Mouse (Mus musculus) cerebellum, adult 8-10 months (tissue): ENCODE data around the gene Ppp1r14a.

Experiments
- DNase-seq: peaks from one replicate; pipeline ENCODE4 v3.0.0; 2022

The Ppp1r14a gene

DNA sequence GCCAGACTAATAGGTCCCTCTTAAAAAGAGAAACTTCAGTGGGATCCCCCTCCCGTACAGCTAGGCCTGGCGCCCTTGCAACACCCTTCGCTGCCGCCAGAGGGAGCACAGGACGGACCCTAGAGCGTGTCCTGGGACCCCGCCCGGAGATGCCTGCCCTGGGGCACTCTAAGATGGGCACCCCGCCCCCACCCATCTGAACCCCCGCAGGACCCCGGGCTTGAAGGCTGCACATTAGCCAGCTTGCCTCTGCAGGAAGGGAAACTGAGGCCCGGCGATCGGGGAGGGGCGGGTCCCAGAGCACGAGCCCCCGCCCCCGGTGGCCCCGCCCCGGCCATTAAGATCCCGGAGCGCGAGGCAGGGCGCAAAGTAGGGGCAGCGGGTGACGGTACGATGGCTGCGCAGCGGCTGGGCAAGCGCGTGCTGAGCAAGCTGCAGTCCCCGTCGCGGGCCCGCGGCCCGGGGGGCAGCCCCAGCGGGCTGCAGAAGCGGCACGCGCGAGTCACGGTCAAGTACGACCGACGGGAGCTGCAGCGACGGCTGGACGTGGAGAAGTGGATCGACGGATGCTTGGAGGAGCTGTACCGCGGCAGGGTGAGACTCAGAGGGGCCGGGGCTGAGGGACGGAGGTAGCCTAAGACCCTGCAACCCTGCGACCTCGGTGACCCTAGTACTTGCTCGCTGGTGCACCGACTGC, at the start of gene Ppp1r14a:
Ppp1r14a (plus strand) TSS at position 367 of the 697 bp plus-strand sequence.
- peak; percentile 71 for DNase-seq

DNA sequence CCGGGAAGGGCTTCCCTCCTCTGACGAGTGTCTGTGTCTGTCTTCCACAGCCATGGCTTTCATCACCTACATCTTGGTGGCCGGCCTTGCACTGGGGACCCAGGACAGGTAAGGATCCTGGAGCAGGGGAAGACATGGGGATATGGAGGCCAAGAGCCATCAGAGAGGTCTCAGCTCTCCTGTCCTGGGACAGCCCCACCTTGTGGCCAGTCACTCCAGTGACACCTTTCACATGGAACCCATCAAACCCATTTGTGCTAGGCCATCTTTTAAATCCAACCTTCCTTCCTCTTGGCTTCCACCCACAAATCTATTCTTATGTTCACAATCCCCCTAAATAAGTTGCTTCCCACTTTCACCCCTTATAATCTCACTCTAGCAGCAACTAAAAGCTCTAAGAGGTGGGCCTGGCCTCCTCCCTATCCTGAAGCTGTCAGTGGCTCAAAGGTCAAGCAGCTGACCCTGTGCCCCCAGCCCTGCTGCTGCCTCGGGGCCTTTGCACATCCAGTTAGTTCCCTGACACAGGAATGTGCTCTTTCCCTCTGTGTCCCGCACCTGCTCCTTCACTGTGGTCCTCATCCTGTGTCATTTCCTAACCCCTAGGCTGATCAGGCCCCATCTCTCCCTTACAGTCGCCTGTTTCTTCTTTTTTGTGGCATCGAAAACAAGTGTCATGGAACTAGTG, 44.2 kb upstream of the Ppp1r14a start:
- DNase-seq = no peak

DNA sequence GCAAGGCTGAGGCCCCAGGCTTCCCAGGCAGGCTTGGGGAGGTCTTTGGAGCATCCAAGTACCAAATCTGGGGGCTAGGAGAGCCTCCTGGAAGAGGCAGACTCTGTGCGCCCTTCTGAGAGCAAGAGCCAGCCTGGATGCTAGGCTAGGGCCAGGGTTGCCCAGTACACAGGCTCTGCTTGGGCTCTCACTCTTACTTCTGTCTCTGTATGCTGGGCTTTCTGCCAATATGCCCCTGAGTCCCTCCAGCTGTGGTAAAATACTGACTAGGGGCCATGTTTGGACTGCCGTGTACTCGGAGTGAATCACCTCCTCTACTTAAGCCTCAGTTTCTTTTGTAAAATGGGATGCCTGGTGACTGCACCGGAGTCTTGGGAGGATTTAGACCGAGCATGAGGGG, 43.1 kb upstream of the Ppp1r14a start:
- DNase-seq = no peak

DNA sequence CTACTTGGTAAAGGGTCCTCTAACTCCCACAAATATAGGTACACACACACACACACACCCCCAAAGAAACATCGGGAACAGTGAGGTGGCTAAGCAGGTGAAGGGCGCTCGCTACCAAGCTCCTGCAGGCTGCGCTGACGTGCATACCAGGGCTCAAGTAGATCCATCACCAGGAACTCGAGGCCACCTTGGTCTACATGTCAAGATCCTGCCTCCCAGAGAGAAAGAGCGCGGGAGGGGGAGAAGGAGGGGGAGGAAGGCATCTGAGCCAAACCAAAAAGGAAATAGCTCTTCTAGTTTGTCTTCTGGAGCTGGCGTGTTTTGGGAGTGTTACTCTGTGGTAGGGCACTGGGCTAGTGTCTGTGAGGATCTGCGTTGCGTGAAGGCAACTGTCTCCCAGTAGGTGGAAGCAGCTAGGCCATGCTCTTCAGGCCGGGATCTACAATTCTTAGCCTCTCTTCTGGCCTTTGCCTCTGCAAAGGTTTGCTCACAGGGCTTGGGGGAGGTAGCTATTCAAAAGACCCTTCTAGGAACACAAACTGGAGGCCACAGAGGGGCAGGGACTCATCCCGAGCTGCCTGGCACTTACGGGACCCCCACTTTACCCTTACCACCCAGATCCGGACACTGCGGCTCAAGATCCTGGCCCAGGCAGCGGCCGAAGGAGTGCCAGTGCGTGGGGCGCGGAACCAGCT, 42.3 kb upstream of the Ppp1r14a start:
- DNase-seq = no peak

DNA sequence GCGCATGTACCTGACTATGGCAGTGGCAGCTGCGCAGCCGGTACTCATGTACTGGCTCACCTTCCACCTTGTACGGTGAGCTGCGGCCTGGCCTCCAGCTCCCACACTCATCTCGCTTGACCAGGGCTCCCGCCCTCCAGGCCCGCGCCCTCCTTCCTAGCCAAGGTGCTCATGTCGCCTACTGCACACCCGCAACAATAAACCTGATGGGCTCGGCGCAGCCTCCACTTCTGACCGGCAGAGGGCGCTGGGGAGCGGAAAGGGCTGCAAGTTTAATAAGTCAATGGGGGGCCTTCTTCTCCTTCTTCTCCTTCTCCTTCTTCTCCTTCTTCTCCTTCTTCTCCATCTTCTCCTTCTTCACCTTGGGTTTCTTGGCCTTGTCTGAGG, 41.8 kb upstream of the Ppp1r14a start:
- DNase-seq = peak; percentile 79

DNA sequence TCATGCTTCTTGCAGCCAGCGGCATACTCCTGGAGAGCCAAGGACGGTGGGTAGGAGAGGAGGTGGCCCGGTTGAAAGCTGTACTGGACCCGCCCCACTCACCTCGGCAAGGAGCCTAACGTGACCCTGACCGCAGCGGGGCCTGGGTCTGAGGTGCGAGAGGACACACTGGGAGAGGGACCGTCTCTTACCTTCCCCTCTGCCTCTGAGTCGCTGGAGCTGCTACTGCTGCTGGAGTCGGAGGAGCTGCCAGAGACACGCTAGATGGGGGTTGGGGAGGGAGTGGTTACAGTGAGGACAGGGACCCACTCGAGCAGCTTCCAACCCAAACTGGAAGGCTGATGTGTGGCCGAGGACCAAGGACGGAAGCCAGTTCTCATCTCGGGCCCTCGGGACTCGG, 41.4 kb upstream of the Ppp1r14a start:
- DNase-seq = no peak

DNA sequence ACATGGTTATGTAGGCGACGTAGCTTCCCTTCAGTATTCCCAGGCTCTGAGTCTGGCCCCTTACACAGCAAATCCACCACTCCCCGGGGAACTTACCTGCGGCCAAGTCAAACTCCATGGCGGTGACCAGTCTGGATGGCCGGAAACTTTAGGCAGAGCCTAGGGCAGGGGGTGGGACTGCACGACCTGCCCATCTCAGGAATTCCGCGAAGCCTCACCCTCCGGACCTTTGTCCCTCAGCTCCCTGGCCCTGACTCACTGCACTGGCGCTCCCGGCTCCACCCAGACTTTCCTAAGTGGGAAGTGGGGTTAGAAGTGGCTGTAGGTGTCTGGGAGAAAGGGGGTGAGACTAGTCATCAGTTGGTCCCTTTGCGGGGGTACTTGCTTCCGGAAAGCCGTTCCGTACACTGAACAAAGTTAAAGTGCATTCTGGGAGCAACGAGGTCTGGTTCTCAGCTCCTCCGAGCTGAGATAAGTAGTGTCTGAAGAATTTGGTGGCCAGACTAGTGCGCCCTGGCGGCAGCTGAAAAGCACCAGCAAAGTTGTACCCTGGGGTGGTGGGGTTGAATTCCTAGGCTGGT, 40.8 kb upstream of the Ppp1r14a start, which contains the start of gene 2200002D01Rik:
2200002D01Rik (minus strand) TSS at position 206 of the 581 bp plus-strand sequence.
- no peak for DNase-seq

DNA sequence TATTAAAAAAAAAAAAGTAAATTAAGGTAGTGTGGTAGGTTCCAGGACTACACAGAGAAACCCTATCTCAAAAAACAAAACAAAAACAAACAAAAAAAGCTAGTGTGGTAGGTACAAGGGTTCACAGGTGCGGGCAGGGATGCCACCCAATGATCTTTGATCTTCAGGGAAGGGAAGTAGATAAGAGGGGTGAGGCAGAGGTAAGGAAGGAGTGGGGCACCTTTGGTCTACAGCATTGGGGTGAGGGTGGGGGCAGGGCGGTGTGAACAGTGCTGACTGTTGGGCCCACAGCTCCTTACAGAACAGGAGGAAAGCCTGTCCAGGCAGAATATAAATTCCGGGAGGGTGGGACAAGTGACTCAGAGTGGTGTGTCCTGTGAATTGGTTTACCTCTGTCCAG, 37.9 kb upstream of the Ppp1r14a start:
- no peak for DNase-seq

DNA sequence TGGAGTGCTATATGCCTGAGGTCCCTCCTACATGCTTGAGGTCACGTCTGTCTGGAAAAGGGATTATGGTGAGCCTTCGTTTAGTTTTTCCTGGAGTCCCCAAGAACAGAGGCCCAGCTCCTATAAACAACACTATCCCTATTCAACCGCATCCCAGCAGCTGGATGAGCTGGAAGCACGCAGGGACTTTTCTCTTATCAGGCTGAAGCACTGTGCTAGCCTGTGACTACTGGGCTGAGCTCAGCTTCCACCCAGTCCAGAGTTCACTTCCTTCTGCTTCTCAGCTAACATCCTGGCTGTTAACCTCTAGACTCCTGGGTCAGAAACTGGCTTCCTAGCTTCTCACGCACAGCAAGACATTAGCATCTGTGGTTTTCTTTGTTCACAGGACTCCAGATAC, 35.3 kb upstream of the Ppp1r14a start:
- no peak for DNase-seq

DNA sequence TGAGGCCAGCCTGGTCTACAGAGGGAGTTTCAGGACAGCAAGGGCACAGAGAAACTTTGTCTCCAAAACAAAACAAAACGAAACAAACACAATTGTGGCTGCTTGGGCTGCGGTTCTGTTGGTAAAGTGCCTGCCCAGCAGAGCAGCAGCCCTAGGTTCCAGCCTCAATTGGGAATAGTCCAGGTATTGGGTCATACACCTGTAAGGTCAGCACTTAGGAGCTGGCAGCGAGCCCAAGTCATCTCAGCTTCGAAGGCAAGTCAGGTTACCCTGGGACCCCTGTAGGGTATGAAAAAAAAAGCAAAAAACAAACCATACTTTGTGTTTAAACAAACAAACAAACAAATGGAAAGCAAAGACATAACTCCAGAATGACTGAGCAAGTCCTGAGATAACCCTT, 33.2 kb upstream of the Ppp1r14a start:
- no peak for DNase-seq

DNA sequence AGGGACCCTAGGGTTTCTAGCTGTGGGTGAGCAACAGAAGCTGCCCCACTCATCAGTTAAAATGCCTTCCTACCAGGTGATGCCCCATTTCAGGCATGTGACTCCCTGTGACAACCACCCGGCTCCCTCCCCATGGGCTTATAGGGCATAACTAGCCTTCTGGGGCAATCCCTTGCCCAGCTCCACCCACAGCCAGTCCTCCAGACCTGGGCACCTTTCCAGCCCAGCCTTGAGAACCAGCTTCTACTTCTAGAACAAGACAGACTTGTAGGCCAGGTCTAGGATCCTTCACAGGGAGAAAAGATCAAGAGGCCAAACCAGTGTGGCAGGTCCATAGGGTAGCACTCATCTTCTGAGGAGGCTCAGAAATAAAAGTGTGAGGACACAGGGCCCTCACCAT, 31.7 kb upstream of the Ppp1r14a start:
- no peak for DNase-seq

DNA sequence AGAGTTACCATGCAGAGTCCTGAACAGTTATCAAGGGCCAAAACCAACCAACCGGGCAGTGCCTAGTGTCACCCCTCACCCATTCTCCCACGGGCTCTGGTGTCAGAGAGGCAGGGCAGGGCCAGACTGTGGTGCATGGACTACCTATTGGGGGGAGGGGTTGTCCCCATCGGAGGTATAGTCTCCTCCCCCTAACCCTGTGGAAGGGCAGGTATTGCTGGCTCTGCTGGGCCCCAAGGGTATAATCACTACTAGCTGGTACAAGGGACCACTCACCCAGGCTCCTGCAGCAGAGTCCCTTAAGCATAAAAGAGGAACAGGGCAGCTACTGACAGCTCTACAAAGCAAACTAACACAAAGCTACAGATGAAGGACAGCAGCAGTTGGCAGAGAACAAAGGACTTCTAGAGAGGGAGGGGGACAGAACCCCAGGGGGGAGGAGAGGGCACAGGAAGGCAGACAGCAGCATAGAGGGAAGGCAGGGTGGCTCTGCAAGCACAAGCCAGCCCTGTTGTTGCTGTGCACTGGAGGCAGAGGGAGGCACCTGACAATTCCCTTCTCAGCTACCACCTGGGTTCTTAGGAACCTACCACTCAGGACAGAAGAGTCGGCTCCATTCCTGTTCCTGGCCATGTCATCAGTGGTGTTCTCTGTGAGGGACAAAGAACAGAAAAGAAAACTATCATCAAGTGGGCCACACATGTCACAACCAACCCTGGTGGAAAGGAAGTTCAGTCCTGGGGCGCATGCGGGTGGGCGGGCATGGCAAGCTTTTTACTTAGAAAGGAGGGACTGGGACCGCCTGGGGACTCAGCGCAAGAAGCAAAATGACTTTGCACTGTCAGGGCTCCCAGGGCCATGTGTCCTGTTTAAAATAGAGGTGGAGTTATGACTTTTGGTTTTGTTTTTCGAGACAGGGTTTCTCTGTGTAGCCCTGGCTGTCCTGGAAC, 29.1 kb upstream of the Ppp1r14a start:
- no peak for DNase-seq

DNA sequence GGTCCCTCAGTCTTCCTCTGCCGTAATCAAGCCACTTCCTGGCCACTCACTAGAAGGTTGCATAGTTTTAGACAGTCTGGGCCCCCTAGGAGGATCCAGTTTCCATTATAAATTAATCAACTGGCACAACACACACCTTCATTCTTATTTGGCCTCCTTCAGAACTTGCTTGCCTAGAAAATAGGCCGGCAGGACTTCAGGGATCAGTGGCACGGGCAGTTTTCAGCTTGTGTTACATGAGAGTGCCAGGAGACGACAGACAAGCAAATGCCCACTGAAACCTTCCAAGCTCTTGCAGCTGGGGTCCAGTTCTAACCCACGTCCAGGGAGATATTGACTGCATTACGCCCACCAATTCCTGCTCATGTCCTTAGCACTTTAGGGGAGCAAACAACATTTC, 27.0 kb upstream of the Ppp1r14a start:
- DNase-seq = no peak

DNA sequence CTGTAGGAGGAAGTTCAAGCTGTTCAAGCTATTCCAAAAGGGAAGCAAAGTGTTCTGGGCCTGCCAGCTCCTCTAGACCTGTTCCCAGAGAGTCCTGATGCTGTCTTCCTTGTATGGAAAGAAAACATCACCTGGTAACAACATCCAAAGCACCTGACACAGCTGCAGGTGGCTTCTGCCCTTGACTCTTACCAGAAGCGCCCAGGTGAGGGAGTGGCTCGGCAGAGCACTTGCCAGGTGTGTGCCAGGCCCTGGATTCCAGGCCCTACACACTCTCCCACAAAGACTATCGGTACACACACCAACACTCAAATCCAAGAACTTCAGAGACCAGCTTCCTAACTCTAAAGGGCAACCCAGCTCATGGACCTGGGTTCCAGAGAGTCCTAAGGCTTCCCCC, 25.3 kb upstream of the Ppp1r14a start:
- DNase-seq = no peak

DNA sequence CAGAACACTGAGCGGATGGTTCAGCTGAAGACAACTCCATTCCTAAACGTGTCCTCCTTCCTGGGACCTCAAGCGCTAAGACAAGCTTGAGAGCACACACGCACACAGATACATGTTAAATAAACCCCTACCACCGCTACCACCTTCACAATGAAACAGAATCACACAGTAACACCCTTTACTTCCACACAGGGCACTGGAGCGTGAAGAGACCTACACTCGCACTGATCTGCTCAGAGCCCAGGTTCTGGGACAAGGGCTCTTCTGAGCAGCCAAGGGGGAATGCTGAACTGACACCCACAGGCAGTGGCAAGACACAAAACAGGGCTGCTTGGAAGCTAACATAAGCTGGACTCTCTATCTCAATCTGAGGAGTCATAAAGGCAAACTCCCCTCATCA, 23.5 kb upstream of the Ppp1r14a start:
- DNase-seq = no peak

DNA sequence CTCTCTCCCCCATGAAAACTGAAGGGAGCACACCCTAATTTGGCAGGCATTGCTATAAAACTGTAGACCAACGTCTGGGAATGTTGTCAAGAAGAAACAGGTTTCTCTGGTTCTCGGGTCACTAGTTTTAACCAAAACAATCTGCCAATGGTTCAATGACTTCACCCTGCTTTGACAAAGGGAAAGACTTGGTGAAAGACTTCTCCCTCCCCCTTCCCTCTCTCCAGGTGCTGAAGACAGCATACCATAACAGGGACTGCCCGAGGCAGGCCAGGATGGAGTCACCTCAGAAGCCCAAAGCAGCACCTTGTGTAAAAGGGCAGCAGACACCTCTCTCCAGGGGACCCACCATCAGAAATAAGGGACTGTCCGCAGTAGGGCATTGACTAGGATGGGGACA, 22.2 kb upstream of the Ppp1r14a start:
- DNase-seq = no peak

DNA sequence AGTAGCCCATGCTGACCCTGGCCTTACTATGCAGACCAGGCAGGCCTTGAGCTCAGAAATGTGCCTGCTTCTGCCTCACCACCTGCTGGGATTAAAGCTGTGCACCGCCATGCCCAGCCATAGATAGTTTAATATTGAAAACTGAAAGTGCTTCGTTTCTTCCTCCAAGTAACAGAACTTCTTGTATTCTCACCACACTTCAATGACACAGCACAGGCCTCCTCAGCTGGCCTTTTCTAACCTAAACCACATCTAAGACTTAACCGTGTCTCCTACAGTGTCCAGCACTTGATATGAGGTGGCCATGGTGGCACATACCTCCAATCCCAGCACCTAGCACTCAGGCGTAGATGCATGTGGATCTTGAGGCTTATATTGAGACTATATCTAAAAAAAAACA, 18.7 kb upstream of the Ppp1r14a start:
- no peak for DNase-seq

DNA sequence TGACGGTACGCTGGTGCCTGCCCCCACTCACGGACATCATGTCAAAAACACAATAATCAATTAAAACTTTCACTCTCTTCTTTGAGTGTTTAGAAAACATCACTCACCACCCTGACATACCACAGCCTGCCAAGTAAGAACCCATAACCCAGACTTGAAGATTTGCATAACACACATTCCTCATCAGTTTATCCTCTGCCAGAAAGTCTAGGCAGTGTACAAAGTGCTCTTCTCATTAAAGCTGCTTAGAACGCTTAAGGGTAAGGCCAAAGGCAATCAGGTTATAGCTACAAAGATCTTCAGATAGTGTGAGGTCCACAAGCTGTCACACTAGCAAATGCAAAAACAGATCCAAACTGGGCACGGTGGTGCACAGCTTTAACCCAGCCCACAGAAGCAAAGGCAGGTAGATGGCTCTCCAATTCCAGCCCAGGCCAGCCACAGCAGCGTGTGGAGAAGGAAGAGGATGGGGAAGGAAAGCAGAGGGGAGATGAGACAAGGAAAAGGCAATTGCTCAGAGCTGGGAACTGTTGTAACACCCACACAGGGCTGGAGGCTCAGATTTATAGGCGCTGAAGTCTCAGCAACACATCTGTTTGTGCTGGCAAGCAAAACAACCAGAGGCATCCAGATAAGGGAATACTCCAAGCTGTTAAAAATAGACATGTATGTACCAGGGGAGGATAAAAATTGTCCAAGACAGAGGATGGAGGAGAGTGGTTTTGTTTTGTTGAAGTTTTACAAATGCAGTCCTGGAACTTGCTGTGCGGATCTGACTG, 17.2 kb upstream of the Ppp1r14a start:
- DNase-seq = no peak

DNA sequence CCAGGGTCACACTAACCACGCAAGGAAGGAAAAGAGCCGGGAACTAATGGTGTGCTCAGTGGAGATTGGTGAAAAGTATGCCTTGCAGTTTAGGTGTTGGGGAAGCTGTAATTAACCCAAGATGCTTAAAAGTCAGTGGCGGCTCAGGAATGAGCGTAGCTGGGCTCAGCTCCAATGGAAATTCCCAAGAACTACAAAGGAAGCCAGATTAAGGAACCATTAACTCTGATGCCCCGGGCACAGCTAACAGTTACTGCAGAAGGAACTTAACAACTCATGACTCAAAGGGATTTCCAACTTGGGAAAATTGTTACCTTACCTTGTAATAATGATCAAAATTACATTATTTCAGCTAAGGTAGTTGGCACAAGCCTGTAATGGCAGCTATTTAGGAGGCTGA, 12.4 kb upstream of the Ppp1r14a start:
- no peak for DNase-seq

DNA sequence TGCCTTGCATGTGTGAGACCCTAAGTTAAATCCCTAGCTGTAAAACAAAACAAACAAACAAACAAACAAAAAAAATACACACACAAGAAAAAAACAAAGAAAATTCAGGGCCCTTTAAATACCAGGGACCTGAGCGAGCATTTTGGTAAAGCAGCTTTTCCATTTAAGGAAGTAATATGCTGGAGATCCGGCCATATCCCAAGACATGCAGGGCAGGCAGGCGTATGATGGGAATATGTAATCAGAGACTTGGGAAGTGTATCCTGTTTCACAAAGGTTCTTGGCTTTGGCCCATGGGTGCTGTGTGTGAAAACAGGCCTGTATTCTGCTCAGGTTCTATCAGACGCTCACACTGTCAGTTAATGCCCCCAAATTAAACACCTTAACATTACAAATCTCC, 11.6 kb upstream of the Ppp1r14a start:
- DNase-seq = no peak

DNA sequence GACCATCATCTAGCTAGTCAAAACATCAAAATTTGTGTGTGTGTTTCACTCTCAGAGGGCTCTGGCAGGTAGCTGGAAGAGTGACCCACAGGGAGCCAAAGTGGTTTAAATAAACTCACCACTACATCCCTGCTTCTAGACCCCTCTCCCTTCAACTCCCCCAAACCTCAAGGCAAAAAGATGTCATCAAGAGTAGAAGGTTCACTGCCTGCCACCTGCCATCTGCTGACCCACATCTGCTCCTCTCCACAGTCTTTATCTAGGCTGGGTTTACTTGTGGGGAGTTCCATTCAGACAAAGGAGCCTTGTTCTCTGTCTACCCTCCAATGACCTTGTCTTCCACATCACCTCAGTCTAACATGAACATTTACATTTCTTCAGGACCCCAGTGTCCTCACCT, 9.8 kb upstream of the Ppp1r14a start:
- DNase-seq = no peak

DNA sequence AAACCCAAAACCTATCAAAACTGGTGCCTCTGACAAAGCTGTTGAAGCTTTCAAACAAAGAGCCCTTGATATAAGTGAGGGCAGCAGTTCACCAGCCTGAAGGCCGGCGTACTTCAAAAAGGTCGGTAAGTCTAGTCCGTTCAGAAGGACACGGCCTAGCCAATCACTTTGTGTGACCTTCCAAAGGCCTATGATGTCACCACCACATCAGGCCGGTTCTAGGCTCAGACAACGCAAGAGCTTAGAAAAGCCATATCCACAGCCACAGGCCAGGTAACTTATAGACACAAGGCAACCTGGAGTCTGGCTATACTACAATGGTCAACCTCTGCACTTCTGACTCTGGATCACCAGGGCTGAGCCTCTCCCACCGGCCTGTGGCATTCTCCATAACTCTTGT, 9.2 kb upstream of the Ppp1r14a start:
- no peak for DNase-seq
